Mouse (Mus musculus) liver, postnatal 0 days (tissue): ENCODE measurements around the gene Acsm5. TPM values are rescaled to one million over a fixed set of nuclear protein-coding genes. Genes with fewer than 3 reads are reported as not detected.

ENCODE experiments used
- ATAC-seq: fragments of 200-750 bp; cut with Nextera tagmentation; 2 replicates; pipeline ENCODE4 v1.8.0; 2017; ENCODE audit warnings: mild to moderate bottlenecking, moderate library complexity
- DNase-seq: peaks from one replicate; pipeline ENCODE4 v3.0.0-alpha.2; 2016
- H3K27ac ChIP-seq: fragments of 300-500 bp; sonication (generic); 2 replicates; pipeline ENCODE4 v1.5.1; 2014; ENCODE audit warnings: antibody characterized with exemption, moderate library complexity, mild to moderate bottlenecking, low read depth
- H3K27me3 ChIP-seq: fragments of 300-500 bp; sonication (generic); 2 replicates; pipeline ENCODE4 v1.6.1; 2014; ENCODE audit warnings: low read length, control low read depth, mixed read lengths; ENCODE audit not compliant: insufficient read depth
- H3K36me3 ChIP-seq: fragments of 300-500 bp; sonication (generic); replicated peaks from 2 replicates; pipeline ENCODE4 v1.6.1; 2014; ENCODE audit warnings: mild to moderate bottlenecking, control low read depth, low read length, moderate library complexity, mixed read lengths; ENCODE audit not compliant: insufficient read depth
- H3K4me1 ChIP-seq: fragments of 300-500 bp; sonication (generic); 2 replicates; pipeline ENCODE4 v1.6.1; 2014; ENCODE audit warnings: antibody characterized with exemption, mild to moderate bottlenecking, control low read depth; ENCODE audit not compliant: insufficient read depth
- H3K4me2 ChIP-seq: fragments of 300-500 bp; sonication (generic); 2 replicates; pipeline ENCODE4 v1.6.1; 2014; ENCODE audit warnings: low read depth, mild to moderate bottlenecking, low read length, moderate library complexity, mixed read lengths
- H3K4me3 ChIP-seq: fragments of 300-500 bp; sonication (generic); 2 replicates; pipeline ENCODE4 v1.5.1; 2014; ENCODE audit warnings: low read depth, low read length
- H3K9ac ChIP-seq: fragments of 300-500 bp; sonication (generic); replicated peaks from 2 replicates; pipeline ENCODE4 v1.6.1; 2014; ENCODE audit warnings: mild to moderate bottlenecking, moderate library complexity
- H3K9me3 ChIP-seq: fragments of 300-500 bp; sonication (generic); 2 replicates; pipeline ENCODE4 v1.6.1; 2016; ENCODE audit warnings: mild to moderate bottlenecking, control low read depth, low read length, mixed read lengths
- CTCF ChIP-seq: sonication (generic); IDR thresholded peaks from 2 replicates; pipeline ENCODE4 v1.5.1; 2016; ENCODE audit warnings: antibody characterized with exemption, low read depth
- EP300 ChIP-seq: IDR thresholded peaks from 2 replicates; pipeline ENCODE4 v1.6.1; 2016; ENCODE audit warnings: antibody characterized with exemption, low read depth, mild to moderate bottlenecking
- WGBS: fragments of 180-500 bp; shearing (Covaris S2); extraction: QIAGEN DNeasy Blood & Tissue Kit; methylation state at CpG from one replicate; pipeline ENCODE4 v1.1.7; 2014; ENCODE audit not compliant: insufficient replicate concordance; 5-methylcytosine and 5-hydroxymethylcytosine counted together
- polyA plus RNA-seq: library from polyadenylated mRNA; unstranded; fragments of >200 nt; fragmentation: Nextera tagmentation; extraction: Ambion mirVana; gene quantifications from 2 replicates; pipeline ENCODE4 v1.2.1, GENCODE M21; 2015

Gene Acsm5
- polyA plus RNA-seq, 1 experiment from 2014 or later, result 2.5 TPM

DNA sequence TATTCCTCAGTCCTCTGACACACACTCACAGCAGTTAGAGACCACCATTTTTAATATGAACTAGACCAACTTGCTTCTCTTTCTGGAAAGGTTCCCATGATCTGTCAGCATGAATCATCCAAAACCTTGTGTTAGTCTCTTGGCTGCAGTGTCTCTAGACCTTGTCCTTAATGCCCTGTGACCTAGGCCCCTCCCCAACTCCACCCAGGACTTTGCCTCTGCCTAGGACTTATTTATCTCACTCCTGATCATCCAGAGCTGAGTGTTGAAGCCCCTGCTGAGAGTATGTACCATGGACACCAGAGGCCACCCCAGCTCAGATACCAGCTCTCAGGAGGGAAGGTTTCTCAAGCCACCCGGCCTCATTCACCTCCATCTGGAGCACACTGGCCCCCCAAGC lies 3.1 kb downstream of the Acsm5 start:
- H3K4me2 ChIP-seq, result no peak overlapping the region
- H3K9me3 ChIP-seq, result no peaks in the 10 kb centered on the region
- H3K36me3 ChIP-seq, result no peaks in the 10 kb centered on the region
- peaks cover 6% of the 10 kb centered on the region; the same call in 1 of the 2 replicates for H3K4me1 ChIP-seq
- DNase-seq, result no peak
- ATAC-seq, result no peak
- no peaks in the 10 kb centered on the region for H3K27me3 ChIP-seq
- 74% methylated on average over 1 of the region's 1 CpGs for WGBS
- no peak overlapping the region for H3K27ac ChIP-seq
- no peak overlapping the region for H3K9ac ChIP-seq
- TF ChIP-seq CTCF (no peak), EP300 (no peak)
- H3K4me3 ChIP-seq, result no peak overlapping the region

- Histone ChIP-seq H3K27ac (no peak within 1 kb of the TSS), H3K27me3 (no peaks in the 10 kb centered on the region), H3K9me3 (no peaks in the 10 kb centered on the region), H3K4me2 (no peak within 1 kb of the TSS), H3K4me1 (peaks cover 12% of the 10 kb centered on the region), H3K4me3 (no peak within 1 kb of the TSS), H3K9ac (no peak within 1 kb of the TSS), H3K36me3 (no peaks in the 10 kb centered on the region)
- no peak for TF ChIP-seq EP300
- no peak for TF ChIP-seq CTCF
- DNase-seq (no peak), ATAC-seq (no peak)
- WGBS, result 51% methylated on average over 4 of the region's 4 CpGs
These were observed 4.1 kb downstream of the Acsm5 start, which contains the start of gene Pdilt for GRCm38 (mm10) chr7:119523389-119523788. Gene Pdilt (minus strand): TSS chr7:119523489.

DNA sequence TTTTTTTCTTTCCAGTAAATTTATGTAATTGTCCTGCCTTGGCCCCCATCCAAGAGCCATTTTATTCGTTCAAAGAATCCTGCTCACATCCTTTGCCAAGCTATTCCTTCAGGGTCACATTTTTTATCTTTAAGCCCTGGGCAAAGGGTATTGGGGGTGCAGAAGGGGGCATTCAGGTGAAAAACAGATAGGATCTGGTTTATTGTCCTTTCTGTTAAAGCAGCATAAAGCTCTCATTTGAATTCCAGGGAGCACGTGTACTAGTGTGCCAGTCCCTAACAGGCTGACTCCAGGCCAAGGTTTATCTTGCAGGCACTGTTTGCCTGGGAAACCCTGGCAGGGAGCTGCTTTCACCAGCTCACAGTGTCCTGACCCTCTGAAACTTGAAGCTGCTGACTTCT lies 6.6 kb downstream of the Acsm5 start:
- 0 out of 2 replicates have a peak overlapping the region, but pooled peaks have one; percentile 34 for H3K9ac ChIP-seq
- ATAC-seq, result peak; percentile 73
- H3K27me3 ChIP-seq, result no peaks in the 10 kb centered on the region
- H3K9me3 ChIP-seq, result no peaks in the 10 kb centered on the region
- DNase-seq, result peak; percentile 23
- H3K4me3 ChIP-seq, result no peak overlapping the region
- H3K4me2 ChIP-seq, result no peak overlapping the region
- TF ChIP-seq CTCF (no peak), EP300 (no peak)
- H3K4me1 ChIP-seq, result peaks cover 14% of the 10 kb centered on the region
- no peaks in the 10 kb centered on the region for H3K36me3 ChIP-seq
- 36% methylated on average over 2 of the region's 2 CpGs for WGBS
- H3K27ac ChIP-seq, result peak overlapping the region; percentile 74

DNA sequence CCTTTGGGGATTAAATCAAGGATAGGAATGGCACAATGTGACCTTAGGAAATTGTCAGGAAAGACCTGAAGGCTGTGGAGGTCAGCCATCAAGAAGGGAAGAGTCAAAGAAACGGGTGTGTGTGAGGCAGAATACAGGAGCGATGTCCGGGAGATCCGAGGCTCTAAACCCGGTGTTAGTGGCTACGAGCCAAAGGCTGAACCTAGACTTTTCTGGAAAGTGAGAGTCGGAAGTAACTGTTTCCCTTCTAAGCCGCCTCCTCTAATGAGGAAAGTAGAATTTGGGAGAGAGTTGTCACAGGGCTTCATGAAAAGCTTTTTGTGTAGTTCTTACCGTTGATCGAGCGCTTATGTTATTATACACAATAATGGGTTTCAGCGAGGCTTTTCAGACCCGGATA lies 7.2 kb downstream of the Acsm5 start:
- no peaks in the 10 kb centered on the region for H3K27me3 ChIP-seq
- no peak for TF ChIP-seq CTCF
- no peak for TF ChIP-seq EP300
- H3K4me2 ChIP-seq, result 0 out of 2 replicates have a peak overlapping the region, but pooled peaks have one; percentile 9
- no peak overlapping the region for H3K4me3 ChIP-seq
- H3K4me1 ChIP-seq, result peaks cover 14% of the 10 kb centered on the region
- 0 out of 2 replicates have a peak overlapping the region, but pooled peaks have one; percentile 34 for H3K9ac ChIP-seq
- no peak for ATAC-seq
- no peak for DNase-seq
- no peaks in the 10 kb centered on the region for H3K36me3 ChIP-seq
- H3K9me3 ChIP-seq, result no peaks in the 10 kb centered on the region
- 81% methylated on average over 13 of the region's 13 CpGs for WGBS
- H3K27ac ChIP-seq, result peak overlapping the region; percentile 74

DNA sequence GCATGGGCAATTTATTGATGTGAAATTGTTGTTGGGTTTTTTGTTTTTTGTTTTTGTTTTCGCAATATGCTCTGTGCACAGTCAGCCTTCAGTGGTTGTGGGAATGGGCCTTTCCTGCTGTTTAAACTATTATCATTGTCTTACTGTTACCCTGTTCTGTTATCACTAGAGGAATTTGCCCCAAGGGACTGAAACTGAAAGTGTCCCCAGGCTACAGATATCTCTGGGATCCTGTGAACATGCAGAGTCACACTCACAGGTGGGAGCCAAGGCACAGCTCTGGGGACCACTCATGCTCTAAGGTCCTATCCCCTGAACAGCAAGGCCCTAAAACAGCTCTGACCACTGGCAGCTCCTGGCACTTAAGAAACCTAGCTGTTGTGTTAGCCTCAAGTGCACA lies 7.9 kb downstream of the Acsm5 start:
- no peak overlapping the region for H3K9ac ChIP-seq
- H3K4me3 ChIP-seq, result no peak overlapping the region
- 74% methylated on average over 1 of the region's 1 CpGs for WGBS
- no peaks in the 10 kb centered on the region for H3K9me3 ChIP-seq
- DNase-seq (no peak), ATAC-seq (peak; percentile 26; the same call in 1 of the 2 replicates)
- H3K36me3 ChIP-seq, result no peaks in the 10 kb centered on the region
- TF ChIP-seq CTCF, result no peak
- TF ChIP-seq EP300, result no peak
- H3K27ac ChIP-seq, result peak overlapping the region; percentile 59; the same call in 1 of the 2 replicates
- peak overlapping the region; percentile 42; the same call in 1 of the 2 replicates for H3K4me2 ChIP-seq
- peaks cover 12% of the 10 kb centered on the region for H3K4me1 ChIP-seq
- H3K27me3 ChIP-seq, result no peaks in the 10 kb centered on the region

- H3K27ac ChIP-seq, result peak overlapping the region; percentile 59; the same call in 1 of the 2 replicates
- no peak overlapping the region for H3K4me3 ChIP-seq
- TF ChIP-seq EP300 (no peak), CTCF (no peak)
- DNase-seq (no peak), ATAC-seq (peak; percentile 53)
- no peaks in the 10 kb centered on the region for H3K36me3 ChIP-seq
- peak overlapping the region; percentile 42; the same call in 1 of the 2 replicates for H3K4me2 ChIP-seq
- no peaks in the 10 kb centered on the region for H3K27me3 ChIP-seq
- no peaks in the 10 kb centered on the region for H3K9me3 ChIP-seq
- peaks cover 8% of the 10 kb centered on the region for H3K4me1 ChIP-seq
- WGBS, result 58% methylated on average over 2 of the region's 2 CpGs
- no peak overlapping the region for H3K9ac ChIP-seq
These were observed 8.3 kb downstream of the Acsm5 start for GRCm38 (mm10) chr7:119527548-119527947.
